Mouse (Mus musculus) liver, embryonic 15.5 days (tissue): ENCODE measurements around the gene 4933407L21Rik. TPM values are rescaled to one million over a fixed set of nuclear protein-coding genes. Genes with fewer than 3 reads are reported as not detected.

Experiments
- ATAC-seq: fragments of 200-750 bp; cut with Nextera tagmentation; 2 replicates; pipeline ENCODE4 v1.8.0; 2017; ENCODE audit warnings: moderate number of reproducible peaks, mild to moderate bottlenecking, moderate library complexity; ENCODE audit not compliant: insufficient read depth
- H3K27ac ChIP-seq: fragments of 300-500 bp; sonication (generic); replicated peaks from 2 replicates; pipeline ENCODE4 v1.5.1; 2015; ENCODE audit warnings: mild to moderate bottlenecking, inconsistent platforms
- H3K27me3 ChIP-seq: fragments of 300-500 bp; sonication (generic); 2 replicates; pipeline ENCODE4 v1.6.1; 2015; ENCODE audit warnings: mild to moderate bottlenecking, inconsistent platforms
- H3K36me3 ChIP-seq: fragments of 300-500 bp; sonication (generic); replicated peaks from 2 replicates; pipeline ENCODE4 v1.6.1; 2015; ENCODE audit warnings: moderate library complexity, mild to moderate bottlenecking, inconsistent platforms
- H3K4me1 ChIP-seq: fragments of 300-500 bp; sonication (generic); replicated peaks from 2 replicates; pipeline ENCODE4 v1.6.1; 2015; ENCODE audit warnings: inconsistent platforms
- H3K4me2 ChIP-seq: fragments of 300-500 bp; sonication (generic); 2 replicates; pipeline ENCODE4 v1.6.1; 2015; ENCODE audit warnings: moderate library complexity, mild to moderate bottlenecking, inconsistent platforms
- H3K4me3 ChIP-seq: fragments of 300-500 bp; sonication (generic); replicated peaks from 2 replicates; pipeline ENCODE4 v1.5.1; 2015; ENCODE audit warnings: mild to moderate bottlenecking, inconsistent platforms
- H3K9ac ChIP-seq: fragments of 300-500 bp; sonication (generic); 2 replicates; pipeline ENCODE4 v1.6.1; 2015; ENCODE audit warnings: moderate library complexity, mild to moderate bottlenecking, inconsistent platforms
- H3K9me3 ChIP-seq: fragments of 300-500 bp; sonication (generic); replicated peaks from 2 replicates; pipeline ENCODE4 v1.6.1; 2016; ENCODE audit warnings: inconsistent platforms
- WGBS: fragments of 180-500 bp; shearing (Covaris S2); methylation state at CpG from one replicate; pipeline ENCODE4 v1.1.7; 2015; ENCODE audit warnings: mixed read lengths; ENCODE audit not compliant: insufficient replicate concordance; 5-methylcytosine and 5-hydroxymethylcytosine counted together
- polyA plus RNA-seq: library from polyadenylated mRNA; unstranded; fragments of >200 nt; fragmentation: Nextera tagmentation; extraction: Ambion mirVana; gene quantifications from 2 replicates; pipeline ENCODE4 v1.2.1, GENCODE M21; 2015

Gene 4933407L21Rik
- polyA plus RNA-seq, 1 experiment from 2014 or later = not detected

DNA sequence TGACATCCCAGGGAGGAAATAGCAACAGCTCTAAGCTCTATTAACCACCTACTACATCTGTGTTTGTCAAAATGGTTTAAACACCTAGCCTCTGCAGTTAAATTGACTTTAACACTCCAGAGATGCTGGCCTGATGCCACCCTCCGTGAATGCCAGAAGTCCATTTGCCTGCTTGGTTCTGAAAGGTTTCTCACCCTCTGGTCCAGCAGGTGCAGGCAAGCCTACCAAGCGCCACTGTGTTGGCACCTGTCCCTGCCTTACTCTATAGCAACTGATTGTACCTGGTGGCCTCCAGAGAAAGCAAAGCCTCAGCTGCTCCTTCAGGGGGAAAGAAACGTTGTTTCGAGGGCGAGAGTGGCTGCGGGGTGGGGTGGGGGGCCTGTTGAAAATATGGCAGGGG, 8.0 kb downstream of the 4933407L21Rik start:
- Histone ChIP-seq H3K4me1 (peaks cover 9% of the 10 kb centered on the region), H3K4me2 (no peak overlapping the region), H3K27me3 (no peaks in the 10 kb centered on the region), H3K36me3 (no peaks in the 10 kb centered on the region), H3K9me3 (no peaks in the 10 kb centered on the region), H3K9ac (no peak overlapping the region), H3K27ac (no peak overlapping the region), H3K4me3 (no peak overlapping the region)
- 52% methylated on average over 6 of the region's 6 CpGs for WGBS
- no peak for ATAC-seq

DNA sequence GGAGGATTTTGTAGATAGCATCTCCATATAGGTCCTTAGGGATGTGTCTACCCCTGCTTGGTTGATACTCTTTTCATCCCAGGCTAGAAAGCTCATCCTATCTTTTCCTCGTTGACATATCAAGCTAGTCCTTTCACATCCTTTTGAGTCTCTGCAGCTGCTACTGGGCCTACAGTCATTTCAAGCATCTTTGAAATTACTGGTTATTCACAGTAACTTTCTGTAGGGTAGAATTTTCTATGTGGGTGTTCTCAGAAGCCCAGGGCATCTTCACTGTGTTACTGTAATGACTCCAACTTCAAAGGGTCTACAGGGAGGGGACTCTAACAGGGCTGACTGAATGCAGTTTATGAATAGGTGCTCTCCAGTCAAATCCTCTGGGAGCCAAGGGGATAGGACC, 9.0 kb downstream of the 4933407L21Rik start:
- 40% methylated on average over 1 of the region's 1 CpGs for WGBS
- no peak overlapping the region for H3K9ac ChIP-seq
- no peak overlapping the region for H3K27ac ChIP-seq
- no peak overlapping the region for H3K4me3 ChIP-seq
- no peak overlapping the region for H3K4me2 ChIP-seq
- H3K27me3 ChIP-seq = no peaks in the 10 kb centered on the region
- ATAC-seq = no peak
- H3K36me3 ChIP-seq = no peaks in the 10 kb centered on the region
- H3K9me3 ChIP-seq = no peaks in the 10 kb centered on the region
- H3K4me1 ChIP-seq = peaks cover 9% of the 10 kb centered on the region

DNA sequence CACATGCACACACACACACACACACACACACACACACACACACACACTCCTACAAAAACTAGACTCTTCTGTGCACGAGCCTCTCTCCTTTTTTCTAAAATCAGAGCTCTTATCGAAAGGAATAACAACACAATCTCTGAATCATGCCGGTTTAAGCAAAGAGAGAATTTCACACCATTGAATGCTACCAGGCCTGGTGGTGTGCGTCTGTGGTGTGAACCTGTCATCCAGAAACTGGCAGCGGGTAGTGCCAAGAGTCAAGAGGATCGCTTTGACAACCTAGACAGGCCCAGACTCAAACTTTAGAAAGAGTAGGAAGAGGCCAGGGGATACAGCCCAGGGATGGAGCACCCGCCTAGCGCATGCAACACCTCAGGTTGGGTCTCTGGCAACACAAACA, 14.0 kb downstream of the 4933407L21Rik start:
- ATAC-seq = no peak
- Histone ChIP-seq H3K4me3 (no peak overlapping the region), H3K27ac (no peak overlapping the region), H3K9ac (no peak overlapping the region), H3K4me2 (no peak overlapping the region), H3K27me3 (no peaks in the 10 kb centered on the region), H3K36me3 (no peaks in the 10 kb centered on the region), H3K9me3 (no peaks in the 10 kb centered on the region), H3K4me1 (no peaks in the 10 kb centered on the region)
- WGBS = 65% methylated on average over 8 of the region's 8 CpGs

DNA sequence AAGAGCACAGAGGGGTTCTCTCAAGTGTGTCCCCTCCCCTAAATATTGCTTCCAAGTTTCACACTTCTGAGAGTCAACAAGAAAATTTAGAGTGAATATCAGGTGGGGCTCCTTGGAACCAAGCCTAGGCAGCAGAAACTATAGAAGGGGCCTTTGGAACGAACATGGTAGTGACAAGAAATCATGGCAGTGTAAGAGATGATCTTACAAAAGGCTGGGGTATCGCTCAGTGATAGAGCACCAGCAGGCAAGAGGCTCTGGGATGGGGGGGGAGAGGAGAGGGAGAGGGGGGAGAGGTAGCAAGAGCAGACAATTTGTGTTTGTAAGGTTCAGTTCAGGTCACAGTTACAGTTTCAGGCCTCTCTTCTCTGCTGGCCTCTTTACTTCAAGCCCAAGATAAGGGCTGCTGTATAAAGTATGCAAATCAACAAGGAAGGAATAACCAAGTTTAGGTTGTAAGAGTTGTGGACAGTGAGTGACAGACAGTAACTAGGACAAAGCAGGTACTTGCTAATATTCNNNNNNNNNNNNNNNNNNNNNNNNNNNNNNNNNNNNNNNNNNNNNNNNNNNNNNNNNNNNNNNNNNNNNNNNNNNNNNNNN, 20.9 kb downstream of the 4933407L21Rik start:
- Histone ChIP-seq H3K4me1 (no peaks in the 10 kb centered on the region), H3K9ac (no peak overlapping the region), H3K27ac (no peak overlapping the region), H3K4me3 (no peak overlapping the region), H3K27me3 (no peaks in the 10 kb centered on the region), H3K36me3 (no peaks in the 10 kb centered on the region), H3K4me2 (no peak overlapping the region), H3K9me3 (no peaks in the 10 kb centered on the region)
- ATAC-seq = no peak
- WGBS = 57% methylated on average over 2 of the region's 2 CpGs

DNA sequence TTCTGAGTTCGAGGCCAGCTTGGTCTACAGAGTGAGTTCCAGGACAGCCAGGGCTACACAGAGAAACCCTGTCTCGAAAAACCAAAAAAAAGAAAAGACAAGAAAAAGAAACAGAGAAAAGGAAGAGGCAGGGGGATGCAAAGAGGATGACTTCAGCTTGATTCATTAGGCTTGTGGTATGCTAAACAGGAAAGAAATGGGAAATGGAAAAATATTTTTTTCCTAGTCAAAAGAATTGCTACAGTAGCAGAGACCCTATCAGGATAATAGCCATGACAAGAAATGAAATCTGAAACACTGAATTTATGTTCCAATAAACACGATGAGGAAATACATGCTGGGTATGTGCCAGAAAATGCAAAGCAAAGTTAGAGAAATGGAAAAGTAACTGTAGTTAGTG, 26.9 kb downstream of the 4933407L21Rik start:
- H3K36me3 ChIP-seq = no peaks in the 10 kb centered on the region
- peaks cover 16% of the 10 kb centered on the region for H3K4me1 ChIP-seq
- no peak for ATAC-seq
- no peak overlapping the region for H3K9ac ChIP-seq
- H3K27me3 ChIP-seq = no peaks in the 10 kb centered on the region
- no peak overlapping the region for H3K4me3 ChIP-seq
- H3K4me2 ChIP-seq = no peak overlapping the region
- no peaks in the 10 kb centered on the region for H3K9me3 ChIP-seq
- WGBS = 43% methylated on average over 3 of the region's 3 CpGs
- no peak overlapping the region for H3K27ac ChIP-seq

DNA sequence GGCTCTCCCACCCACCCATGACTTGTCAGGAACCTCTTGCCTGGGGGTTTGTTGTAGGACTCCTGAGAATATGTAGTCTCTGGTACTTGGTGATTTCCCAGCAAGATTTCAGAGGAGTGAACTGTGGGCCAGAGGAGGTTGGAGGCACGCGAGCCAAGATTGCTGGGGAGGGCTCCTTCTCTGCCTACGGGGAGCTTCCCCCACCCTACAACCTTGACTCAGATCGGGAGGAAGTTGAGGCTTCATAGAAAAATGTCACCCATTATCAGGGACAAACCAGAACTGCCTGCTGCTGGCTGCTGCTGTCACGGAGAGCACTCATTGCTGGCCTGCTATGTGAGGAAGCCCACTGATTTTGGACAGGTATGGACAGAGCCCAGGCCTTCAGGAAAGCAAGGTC, 29.0 kb downstream of the 4933407L21Rik start:
- Histone ChIP-seq H3K4me1 (peaks cover 24% of the 10 kb centered on the region), H3K4me3 (no peak overlapping the region), H3K27me3 (no peaks in the 10 kb centered on the region), H3K27ac (no peak overlapping the region), H3K4me2 (no peak overlapping the region), H3K36me3 (no peaks in the 10 kb centered on the region), H3K9ac (no peak overlapping the region), H3K9me3 (no peaks in the 10 kb centered on the region)
- WGBS = 9% methylated on average over 5 of the region's 5 CpGs
- ATAC-seq = no peak

DNA sequence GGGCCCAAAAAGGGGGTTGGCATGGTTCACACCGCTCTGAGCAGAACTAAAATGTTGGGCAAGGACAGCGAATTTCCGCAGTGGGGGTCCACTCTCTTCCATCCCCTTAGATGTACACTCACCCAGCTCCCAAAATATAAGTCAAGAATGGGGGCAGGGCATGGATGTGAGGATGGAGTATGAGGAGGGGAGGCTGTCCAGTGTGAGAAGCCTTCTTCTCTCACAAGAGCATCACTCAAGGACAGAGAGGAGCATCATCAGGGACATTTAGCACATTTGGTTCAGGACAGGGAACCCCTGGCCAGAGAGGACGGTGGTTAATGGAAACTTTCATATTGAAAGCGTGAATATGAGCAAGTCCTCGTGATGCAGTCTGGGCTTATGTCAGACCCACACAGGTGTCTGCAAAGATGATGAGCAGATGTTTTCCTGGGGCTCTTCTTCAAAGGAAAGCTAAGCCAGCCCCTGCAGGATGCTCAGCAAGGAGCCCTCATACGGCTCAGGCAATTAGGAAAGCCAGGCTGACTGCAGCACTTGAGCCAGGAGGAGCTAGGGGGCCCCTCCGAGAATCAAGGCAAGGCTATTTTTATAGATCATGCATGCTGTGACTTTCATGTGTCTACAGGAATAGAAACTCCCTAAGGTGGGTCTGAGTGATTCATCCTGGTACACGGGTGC, 29.8 kb downstream of the 4933407L21Rik start:
- 52% methylated on average over 9 of the region's 9 CpGs for WGBS
- peaks cover 24% of the 10 kb centered on the region for H3K4me1 ChIP-seq
- no peaks in the 10 kb centered on the region for H3K27me3 ChIP-seq
- H3K4me2 ChIP-seq = no peak overlapping the region
- no peak overlapping the region for H3K27ac ChIP-seq
- no peak overlapping the region for H3K9ac ChIP-seq
- H3K4me3 ChIP-seq = no peak overlapping the region
- ATAC-seq = no peak
- no peaks in the 10 kb centered on the region for H3K36me3 ChIP-seq
- H3K9me3 ChIP-seq = no peaks in the 10 kb centered on the region

DNA sequence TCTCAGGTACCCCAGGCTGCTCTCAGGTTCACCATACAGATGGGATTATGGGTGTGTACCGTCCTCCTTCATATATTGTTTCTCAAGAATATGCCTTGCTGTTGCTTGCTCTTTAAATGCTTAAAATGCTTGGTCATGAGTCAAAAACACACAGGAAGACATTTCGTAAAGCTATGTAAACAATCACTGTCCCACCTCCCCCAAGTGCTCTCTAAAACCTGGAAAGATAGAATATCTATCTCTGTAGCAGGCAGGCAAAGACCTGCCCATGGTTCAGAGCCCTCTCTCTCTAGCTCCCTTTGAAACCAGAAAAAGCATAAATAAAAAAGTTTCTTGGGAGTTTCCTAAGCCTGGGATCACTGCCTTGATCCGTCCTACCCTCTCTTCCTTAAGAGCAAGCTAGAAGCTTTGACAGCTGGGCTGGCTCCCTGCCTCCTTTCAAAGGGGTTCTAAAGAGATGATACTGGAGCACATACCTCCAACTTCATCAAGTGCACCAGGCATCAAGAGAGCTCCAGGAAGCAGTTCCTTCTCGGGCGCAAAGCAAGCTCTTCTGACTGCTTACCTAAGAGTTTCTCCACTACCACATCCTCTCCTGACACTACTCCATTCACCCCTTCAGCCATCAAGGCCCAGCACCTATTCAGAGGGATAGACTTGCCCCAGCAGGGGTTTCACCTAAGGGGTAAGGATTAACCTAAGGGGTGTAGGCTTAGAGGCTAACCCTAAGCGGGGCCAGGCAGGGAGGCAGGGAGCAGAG, 31.0 kb downstream of the 4933407L21Rik start:
- Histone ChIP-seq H3K4me3 (no peak overlapping the region), H3K36me3 (no peaks in the 10 kb centered on the region), H3K4me2 (no peak overlapping the region; the same call in 1 of the 2 replicates), H3K9me3 (no peaks in the 10 kb centered on the region), H3K4me1 (peaks cover 24% of the 10 kb centered on the region), H3K9ac (no peak overlapping the region), H3K27ac (peak overlapping the region; percentile 55), H3K27me3 (no peaks in the 10 kb centered on the region)
- ATAC-seq = peak; percentile 32; the same call in 1 of the 2 replicates
- 45% methylated on average over 6 of the region's 6 CpGs for WGBS

DNA sequence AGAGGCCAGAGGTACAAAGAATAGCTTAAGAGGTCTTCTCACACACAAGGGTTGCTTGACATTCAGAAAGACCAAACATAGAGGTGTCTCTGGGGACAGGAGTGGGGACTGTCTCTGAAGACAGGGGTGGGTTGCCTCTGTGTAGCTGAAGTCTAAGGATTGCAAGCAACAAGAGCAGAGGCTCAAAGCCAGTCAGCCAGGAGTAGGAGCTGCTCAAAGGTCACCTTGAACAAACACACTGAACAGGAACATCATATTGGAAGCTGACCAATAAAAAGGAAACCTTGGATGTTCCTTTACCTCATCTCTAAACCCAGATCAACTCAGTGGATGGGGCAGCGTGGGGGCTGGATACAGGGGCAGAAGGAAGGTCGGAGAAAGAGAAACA, 31.6 kb downstream of the 4933407L21Rik start:
- 32% methylated on average over 2 of the region's 2 CpGs for WGBS

DNA sequence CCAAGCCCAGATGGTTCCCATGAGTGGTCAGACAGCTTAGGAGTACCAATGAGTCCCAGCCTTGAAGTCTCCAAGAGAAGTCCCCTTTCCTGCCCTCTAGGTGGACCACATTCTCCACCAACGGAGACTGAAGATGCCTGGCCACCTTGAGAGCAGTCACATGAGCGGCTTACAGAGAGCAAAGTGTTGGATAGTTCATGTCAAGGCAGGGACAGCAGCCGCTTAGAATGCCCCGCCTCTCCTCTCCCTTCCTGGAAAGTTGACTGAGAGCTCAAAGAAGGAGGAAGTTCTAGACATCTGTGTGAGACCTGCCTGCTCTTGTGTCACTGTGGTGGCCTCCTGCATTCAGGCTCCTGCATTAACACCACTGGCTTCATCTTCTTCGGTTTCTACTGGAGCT, 32.6 kb downstream of the 4933407L21Rik start, which contains the start of gene Gpr55:
TSS of gene Gpr55 (minus strand) at position 135 of the 400 bp plus-strand sequence.
- H3K36me3 ChIP-seq = no peaks in the 10 kb centered on the region
- no peak for ATAC-seq
- H3K9me3 ChIP-seq = no peaks in the 10 kb centered on the region
- peak within 1 kb of the TSS; percentile 55 for H3K27ac ChIP-seq
- H3K27me3 ChIP-seq = no peaks in the 10 kb centered on the region
- no peak within 1 kb of the TSS for H3K9ac ChIP-seq
- WGBS = 9% methylated on average over 5 of the region's 5 CpGs
- H3K4me2 ChIP-seq = peak within 1 kb of the TSS; percentile 18
- H3K4me3 ChIP-seq = no peak within 1 kb of the TSS
- H3K4me1 ChIP-seq = peaks cover 24% of the 10 kb centered on the region

More for the DNA sequence above, 31.6 kb downstream of the 4933407L21Rik start:
- Histone ChIP-seq H3K27me3 (no peaks in the 10 kb centered on the region), H3K4me1 (peaks cover 24% of the 10 kb centered on the region), H3K9ac (no peak overlapping the region), H3K9me3 (no peaks in the 10 kb centered on the region), H3K27ac (peak overlapping the region; percentile 55), H3K36me3 (no peaks in the 10 kb centered on the region), H3K4me3 (no peak overlapping the region), H3K4me2 (peak overlapping the region; percentile 3; the same call in 1 of the 2 replicates)
- peak; percentile 33; the same call in 1 of the 2 replicates for ATAC-seq

DNA sequence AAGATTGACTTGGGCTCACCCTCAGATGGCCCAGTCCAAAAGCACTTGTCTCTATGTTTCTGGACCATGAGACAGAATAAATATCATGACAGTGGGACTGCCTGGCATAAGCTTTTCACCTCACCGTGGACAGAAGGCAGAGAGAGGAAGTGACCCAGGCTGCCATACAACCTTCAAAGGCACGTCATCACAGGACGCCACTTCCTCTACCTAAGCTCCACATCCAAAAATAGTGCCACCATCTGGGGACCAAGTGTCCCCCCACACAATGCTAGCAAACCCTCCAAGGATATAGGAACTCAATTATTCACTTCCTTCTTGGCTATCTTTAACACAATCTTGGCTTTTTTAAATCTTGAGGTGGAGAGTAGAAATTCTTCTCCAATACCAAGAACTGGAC, 33.8 kb downstream of the 4933407L21Rik start:
- ATAC-seq = no peak
- Histone ChIP-seq H3K4me2 (no peak overlapping the region), H3K4me3 (no peak overlapping the region), H3K27ac (no peak overlapping the region), H3K27me3 (no peaks in the 10 kb centered on the region), H3K4me1 (peaks cover 24% of the 10 kb centered on the region), H3K36me3 (no peaks in the 10 kb centered on the region), H3K9ac (no peak overlapping the region), H3K9me3 (no peaks in the 10 kb centered on the region)
- WGBS = 24% methylated on average over 3 of the region's 3 CpGs
